Mouse (Mus musculus): Measurements from ENCODE around the gene Lyrm9.
"Not testable (repeated sequence)": the region's sequence is repeated elsewhere in the genome, so short reads cannot be mapped to it uniquely, and the experiment has no call there.

Lyrm9 gene

DNA sequence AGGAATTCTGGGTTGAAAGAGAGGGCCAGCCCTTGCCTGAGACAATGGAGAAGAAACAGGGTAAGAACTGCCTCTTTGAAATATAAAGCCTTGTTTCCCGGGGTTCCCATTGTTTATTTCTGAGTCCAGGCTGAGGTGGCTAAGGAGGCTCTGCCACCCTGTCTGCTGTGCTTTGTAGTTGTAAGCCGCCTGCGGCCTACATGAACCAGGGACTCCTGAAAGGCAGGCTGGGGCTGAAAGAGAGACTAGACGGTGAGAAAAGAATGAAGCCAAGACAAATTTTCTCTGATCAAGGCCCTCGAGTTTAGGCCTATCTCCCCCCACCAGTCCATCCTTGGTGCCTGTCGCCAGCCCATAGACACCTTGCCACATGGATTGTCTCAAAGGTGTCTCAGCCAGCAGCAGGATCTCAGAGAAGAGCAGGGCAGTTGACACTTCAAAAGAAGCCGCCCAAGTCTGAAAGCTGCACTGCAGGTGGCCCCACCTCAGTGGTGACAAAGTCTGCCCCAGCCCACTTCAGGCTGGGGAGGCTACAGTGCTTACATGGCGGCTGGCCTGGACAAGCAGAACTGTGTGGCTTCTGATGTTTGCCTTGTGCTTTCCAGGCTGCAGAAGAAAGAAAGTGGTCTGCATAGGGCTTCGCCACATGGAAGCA lies 25.0 kb downstream of the Lyrm9 start:
- no peak for DNase-seq (ENCODE audit: low spot score in 2 of 2)

DNA sequence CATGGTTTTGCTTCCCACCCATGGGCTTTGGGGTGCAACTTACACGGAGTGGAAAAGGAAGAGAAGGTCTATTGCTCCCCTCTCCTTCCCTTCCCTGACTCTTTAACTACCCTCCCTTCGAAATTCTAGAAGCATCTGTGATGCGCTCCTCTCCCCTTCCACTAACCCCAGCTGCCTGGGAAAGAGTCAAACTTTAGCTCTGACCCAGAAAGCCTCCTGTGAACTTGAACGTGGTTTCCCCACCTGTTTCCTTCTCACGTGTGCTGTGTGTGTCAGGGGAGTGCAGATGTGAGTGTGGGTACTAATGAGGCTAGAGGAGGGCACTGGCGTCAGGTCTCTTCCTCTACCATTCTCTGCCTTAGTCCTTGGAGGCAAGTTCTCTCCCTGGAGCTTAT lies 25.5 kb downstream of the Lyrm9 start:
- DNase-seq (ENCODE audit: low spot score in 2 of 2) = no peak

DNA sequence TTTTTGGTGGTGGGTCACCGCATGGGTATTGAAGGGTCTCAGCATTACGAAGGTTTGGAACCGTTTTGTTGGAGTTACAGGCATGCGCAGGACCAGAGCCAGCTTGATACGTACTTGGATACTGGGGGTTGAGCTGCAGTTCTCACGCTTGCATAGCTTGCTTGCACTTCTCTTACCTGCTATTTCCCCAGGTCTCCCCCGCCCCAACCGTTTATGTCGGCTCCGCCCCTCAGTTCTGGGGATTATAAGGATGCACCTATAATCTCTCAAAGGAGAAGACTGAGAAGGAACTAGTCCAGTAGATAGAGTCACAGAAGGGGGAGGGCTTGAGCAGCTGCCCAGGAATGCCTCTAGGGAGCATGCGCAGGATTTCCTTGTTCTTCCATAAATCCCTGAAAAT lies 26.1 kb downstream of the Lyrm9 start:
- no peak for DNase-seq (ENCODE audit: low spot score in 2 of 2)

DNA sequence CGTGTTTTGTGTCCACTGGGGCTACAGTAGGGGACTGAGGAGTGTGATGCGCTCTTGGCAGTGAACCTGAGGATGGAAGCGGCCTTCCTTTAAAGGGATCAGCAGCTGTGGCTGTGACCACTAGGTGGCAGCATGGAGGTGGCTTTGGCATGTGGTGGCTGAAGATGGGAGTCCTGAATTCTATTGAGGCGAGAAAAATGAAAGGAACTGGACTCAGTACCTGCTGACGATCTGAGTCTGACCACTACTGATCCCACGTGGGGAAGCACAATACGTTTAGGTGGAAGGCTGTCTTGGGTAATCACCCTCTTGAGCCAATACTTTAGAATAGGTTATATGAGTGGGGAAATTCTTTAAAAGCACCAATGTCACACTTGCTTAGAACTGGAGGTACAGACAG lies 29.9 kb downstream of the Lyrm9 start:
- peak; percentile 83 to 84 for DNase-seq (ENCODE audit: low spot score in 2 of 2)

DNA sequence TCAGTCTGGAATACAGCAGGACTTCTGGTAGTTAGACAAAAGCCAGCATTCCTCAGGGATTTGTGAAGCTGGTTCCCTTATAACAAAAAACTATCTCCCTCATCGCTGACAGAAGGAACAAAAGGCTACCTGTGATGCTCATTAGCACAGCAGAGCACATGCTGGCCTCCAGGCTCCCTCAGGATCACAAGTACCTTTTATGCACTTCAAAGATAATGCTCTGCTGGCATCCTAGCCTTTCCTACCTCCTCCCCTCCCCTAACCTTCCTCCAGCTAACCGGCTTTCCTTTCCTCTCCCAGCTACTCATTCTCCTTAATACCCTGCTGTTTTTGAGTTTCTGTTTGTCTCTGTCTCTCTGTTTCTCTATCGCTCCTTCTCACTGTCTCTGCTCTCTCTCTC lies 31.2 kb downstream of the Lyrm9 start:
- DNase-seq (ENCODE audit: low spot score in 2 of 2) = no peak

DNA sequence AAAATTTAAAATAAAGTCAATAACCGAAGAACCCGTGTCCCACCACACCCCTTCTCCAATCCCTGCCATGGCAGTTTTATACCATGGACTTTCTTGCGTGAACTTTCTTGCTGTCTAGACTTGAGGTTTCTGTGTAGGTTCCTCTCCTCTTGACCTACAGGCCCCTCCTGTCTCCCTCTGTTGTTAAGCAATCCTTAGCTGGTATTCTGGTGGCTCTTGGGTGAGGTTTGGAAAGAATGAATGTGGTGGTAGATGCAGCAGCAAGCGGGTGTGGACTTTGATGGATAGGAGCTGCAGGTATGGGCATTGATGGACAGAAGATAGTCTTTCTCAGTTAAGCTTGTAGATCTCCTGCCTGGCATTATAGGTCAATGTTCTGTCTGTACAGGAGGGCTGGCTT lies 37.5 kb downstream of the Lyrm9 start:
- DNase-seq (ENCODE audit: low spot score in 2 of 2) = no peak

DNA sequence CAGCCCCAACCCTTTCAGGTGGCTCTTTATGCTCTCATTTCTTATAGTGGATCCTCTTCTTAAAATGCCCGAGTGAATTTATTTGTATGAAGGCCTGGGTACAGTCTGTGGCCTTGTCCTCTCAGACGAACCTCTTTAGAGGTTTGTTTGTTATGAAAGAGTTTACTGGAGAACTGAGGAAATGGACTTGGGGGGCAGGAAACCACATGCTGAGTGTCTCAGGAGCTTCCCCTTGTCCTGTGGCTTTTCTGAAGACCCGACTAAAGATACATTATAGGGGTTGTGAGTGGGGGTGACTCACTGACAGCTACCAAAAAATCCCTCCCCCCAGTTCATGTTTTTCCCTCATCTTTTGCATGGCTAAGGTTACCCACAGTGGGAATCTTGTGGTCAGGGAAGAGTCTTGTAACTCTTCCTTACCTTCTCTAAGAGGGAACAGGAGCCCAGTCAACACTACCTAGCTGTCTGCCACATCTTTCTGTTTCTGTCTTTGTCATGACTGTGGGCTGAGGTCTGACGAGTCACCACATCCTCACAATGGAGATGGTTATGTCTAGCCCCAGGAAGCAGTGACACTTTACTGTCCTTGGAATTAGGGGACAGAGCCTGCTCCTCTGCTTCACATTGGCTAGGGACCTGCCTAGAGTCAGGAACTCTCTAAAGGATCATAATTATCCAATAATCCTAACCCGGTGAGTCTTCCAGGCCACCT lies 38.3 kb downstream of the Lyrm9 start:
- no peak for DNase-seq (ENCODE audit: low spot score in 2 of 2)

DNA sequence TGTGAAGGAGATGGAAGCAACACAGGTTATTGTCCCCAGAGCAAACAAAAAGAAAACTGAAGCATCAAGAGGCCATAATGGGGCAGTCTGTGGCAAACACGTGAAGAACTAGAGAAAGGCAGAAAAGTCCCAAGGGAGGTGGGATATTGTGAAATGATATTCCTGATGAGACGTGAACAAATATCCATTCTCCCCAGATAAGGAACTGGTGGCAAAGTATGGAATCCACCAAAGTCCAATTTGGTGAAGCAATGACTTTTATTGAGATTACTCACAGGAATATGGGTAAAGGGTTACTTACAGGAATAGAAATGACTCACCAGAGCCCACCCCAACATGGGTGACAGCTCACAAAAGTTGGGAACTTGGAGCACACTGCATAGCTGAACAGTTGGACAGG lies 38.9 kb downstream of the Lyrm9 start:
- no peak for DNase-seq (ENCODE audit: low spot score in 2 of 2)

DNA sequence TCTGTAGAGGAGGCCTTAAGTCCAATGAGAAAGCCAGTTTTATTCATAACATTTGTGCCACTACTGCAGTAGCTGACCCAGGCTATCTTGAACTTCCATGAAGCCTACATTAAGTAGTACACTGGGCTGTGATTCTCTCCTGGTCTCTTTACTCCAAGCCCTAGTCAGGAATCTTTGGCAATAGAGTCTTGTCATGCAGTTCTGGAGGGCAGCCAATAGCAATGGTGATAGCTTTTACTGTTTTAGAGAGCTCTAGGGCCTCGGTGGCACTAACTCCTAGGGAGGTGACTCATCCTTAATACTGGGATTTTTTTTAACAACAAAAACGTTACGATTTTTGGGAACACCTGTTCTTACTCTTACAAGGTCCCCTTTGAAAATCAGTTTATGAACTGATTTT lies 40.1 kb downstream of the Lyrm9 start:
- no peak for DNase-seq (ENCODE audit: low spot score in 2 of 2)

DNA sequence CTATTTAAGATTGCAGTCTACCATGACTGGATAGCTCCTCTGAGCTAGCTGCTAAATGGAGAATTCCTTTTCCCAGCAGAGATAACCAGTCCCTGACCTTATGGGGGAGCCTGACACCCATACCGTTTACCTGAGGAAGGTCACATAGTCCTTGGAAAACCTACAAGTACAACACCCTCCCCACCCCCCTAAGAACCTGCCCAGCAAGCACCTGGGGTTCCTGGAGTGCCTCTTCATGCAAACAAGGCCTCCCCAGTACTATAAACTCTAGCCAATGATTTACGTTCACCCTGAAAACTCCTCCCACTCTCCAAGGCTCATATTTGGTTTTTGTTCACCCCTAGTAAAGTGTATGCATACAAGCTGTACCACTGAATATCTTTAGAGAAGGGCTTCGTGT lies 41.3 kb downstream of the Lyrm9 start:
- DNase-seq (ENCODE audit: low spot score in 2 of 2) = no peak

DNA sequence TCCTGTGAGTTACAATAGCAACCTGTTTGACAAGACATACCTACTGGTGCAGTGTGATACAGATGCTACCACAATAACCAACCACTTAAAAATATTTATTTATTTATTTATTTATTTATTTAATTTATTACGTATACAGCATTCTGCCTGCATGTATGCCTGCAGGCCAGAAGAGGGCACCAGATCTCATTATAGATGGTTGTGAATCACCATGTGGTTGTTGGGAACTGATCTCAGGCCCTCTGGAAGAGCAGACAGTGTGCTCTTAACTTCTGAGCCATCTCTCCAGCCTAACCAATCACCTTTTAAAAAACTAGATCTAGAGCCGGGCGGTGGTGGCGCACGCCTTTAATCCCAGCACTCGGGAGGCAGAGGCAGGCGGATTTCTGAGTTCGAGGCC lies 42.8 kb downstream of the Lyrm9 start:
- DNase-seq (ENCODE audit: low spot score in 2 of 2) = not testable (repeated sequence)

DNA sequence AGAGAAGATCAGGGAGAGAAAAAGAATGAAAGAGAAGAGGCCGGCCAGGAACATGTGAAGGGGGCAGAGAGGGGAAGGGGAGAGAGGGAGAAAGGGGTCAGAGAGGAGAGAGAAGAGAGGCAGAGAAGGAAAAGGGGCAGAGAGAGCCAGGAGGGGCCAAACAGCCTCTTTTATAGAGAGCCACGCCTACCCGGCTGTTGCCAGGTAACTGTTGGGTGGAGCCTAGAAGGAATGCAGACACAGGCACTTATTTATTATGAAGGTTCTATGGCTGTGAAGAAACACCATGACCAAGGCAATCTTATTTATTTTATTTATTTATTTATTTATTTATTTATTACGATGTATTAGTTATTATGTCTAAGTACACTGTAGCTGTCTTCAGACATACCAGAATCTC lies 44.5 kb downstream of the Lyrm9 start:
- no peak for DNase-seq (ENCODE audit: low spot score in 2 of 2)

DNA sequence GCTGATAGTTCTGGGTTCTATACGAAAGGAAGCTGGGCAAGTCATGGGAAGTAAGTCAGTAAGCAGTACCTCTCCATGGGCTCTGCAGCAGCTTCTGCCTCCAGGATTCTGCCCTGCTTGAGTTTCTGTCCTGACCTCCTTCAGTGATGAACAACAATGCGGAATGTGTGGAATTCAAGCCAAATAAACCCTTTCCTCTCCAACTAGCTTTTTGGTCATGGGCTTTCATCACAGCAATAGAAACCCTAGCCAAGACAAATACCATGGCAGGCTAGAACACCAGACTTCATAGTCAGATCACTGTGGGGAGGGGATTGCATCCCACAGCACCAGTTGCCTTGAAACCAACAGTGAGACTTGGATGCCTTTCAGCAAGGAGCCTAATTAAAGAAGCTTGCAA lies 46.4 kb downstream of the Lyrm9 start:
- no peak for DNase-seq (ENCODE audit: low spot score in 2 of 2)

DNA sequence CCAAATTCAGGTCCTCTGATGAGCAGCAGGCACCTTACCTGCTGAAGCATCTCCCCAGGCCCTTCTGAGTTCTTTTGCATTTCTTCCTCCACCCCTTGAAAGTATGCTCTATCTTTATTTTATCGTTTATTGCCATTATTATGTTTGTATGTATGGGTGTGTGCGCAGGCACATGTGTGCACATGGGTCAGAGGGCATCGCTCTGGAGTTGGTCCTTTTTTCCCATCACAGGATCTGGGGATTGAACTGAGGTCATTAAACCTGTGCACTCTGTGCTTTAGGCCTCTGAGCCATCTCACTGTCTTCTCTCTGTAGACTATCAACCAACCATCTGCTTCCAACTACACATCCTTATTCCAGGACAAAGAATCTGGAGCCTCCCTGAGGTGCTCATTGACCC lies 53.3 kb downstream of the Lyrm9 start:
- DNase-seq (ENCODE audit: low spot score in 2 of 2) = no peak

DNA sequence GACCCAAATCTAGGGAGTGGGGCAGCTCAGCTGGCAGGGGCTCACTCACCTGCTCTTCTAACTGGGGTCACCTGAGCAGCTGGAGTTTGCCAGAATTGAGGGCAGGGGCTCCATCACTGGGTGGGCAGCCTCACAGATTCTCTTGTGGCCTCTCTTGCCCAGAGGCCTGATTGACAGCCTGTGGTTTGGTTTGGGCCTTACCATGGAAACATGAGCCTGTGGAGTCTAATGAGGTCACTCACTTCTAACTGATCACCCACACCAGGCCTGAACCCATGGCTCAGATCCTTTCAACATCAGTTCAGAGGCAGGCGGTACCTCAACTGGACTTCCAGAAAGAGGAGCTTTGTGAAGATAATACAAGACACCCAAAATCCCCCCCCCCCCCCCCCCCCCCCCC lies 60.3 kb downstream of the Lyrm9 start:
- no peak for DNase-seq (ENCODE audit: low spot score in 2 of 2)

DNA sequence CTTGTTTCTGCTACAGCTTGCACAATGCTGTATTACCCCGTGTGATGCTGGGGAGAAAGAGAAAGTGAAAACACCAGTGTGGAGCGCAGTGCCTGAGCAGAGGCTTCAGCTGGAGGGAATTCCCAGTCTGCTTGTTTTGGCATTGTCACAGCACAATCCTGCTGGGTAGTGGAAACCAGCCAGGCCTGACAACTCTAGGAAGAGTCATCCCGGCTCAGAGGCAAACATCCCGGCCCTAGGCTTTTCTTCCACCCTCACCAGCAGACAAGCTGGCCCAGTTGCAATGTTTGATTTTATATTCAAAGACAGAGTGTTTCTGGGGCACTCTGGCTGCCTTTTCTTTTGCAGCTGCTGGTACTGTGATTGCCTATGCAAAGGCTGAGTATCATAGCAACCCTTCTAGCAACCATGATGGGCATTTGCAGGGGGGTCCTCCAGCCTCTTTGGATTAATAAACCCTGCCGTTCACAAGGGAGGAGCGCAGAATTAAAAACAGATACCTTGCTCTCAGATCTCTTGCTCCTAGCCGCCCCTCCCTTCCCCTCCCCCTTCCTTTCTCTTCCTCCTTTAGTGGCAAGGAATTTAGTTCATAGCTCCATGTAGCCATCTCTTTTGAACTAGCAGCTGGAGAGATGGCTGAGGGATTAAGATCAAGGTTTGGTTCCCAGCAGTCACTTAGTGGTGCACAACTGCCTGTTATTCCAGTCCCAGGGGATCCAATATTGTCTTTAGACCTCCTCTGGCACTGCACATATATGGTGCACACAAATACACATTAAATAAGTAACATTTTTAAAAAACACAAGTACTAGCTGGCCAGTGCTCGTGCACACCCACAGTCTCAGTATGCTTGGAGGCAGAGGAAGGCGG lies 61.0 kb downstream of the Lyrm9 start:
- peak; percentile 79 to 85 for DNase-seq (ENCODE audit: low spot score in 2 of 2)

DNA sequence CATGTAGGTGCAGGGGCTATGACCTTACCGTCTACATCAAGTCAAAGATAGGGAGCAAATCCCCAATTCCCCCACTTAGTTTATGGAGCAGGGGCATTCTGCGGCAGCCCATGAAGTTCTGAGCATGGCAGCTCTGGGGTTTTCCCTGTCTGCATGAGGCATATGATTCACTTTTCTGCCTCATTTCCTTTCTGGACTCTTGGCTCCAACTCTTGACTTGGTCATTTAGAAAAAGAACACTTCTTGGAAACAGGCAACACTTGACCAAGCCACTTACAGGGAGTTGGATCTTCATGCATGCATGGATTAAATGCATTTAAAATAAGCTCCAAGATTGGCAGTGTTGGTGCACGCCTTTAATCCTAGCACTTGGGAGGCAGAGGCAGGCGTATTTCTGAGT lies 62.8 kb downstream of the Lyrm9 start:
- no peak for DNase-seq (ENCODE audit: low spot score in 2 of 2)
